Mouse (Mus musculus) C2C12 (cell line): ENCODE results near the gene Gm45837.

ENCODE experiments used
- CTCF ChIP-seq: IDR thresholded peaks from one replicate; pipeline ENCODE4 v1.5.1; 2011; ENCODE audit not compliant: control insufficient read depth, insufficient read depth, insufficient read length
- MYOD1 ChIP-seq: IDR thresholded peaks from one replicate; pipeline ENCODE4 v1.6.1; 2011; ENCODE audit warnings: low read depth; ENCODE audit not compliant: control insufficient read depth, insufficient read length

DNA sequence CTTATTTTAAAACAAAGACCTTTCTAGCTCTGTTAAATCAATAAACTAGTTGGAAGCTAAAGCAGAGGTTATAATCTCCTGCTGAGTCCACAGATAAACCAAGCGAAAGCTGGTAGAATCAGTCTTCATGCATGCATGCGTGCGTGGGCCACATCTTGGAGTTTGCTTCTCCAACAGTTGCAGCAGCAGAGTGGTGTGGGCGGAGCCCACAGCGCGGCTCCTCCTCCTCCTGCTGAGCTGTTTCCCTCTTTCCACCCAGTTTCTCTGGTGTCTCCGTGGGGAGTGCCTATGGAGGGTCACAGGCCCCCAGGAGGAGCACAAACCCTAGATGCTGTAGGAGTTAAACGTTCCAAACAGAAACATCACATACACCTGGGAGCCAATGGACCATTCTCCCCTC, 126.9 kb downstream of the Gm45837 start:
- TF ChIP-seq CTCF (no peak), MYOD1 (no peak)
